Mouse (Mus musculus): ENCODE data around the gene Ldlrap1. TPM values are rescaled to one million over a fixed set of nuclear protein-coding genes. Genes with fewer than 3 reads are reported as not detected.

The Ldlrap1 gene
- 14.8 and 15.4 TPM in 2 replicates for polyA plus RNA-seq (2015; fragmentation: Nextera tagmentation; extraction: Ambion mirVana)

- Histone ChIP-seq H3K36me3 (replicated peaks; ENCODE audit: insufficient read depth, low read length) (no peaks in the 10 kb centered on the region), H3K4me1 (ENCODE audit: insufficient read depth) (peaks cover 54% of the 10 kb centered on the region)
- under 1% methylated on average over 76 of the region's 80 CpGs for WGBS (ENCODE audit: insufficient replicate concordance)
Observed at GRCm38 (mm10) chr4:134767426-134768225, at the start of gene Ldlrap1. Gene Ldlrap1 (minus strand): TSS chr4:134768024.

GRCm38 (mm10) chr4:134814229-134814571, 46.4 kb upstream of the Ldlrap1 start:
- peak; percentile 87 for ATAC-seq
- no peak for TF ChIP-seq EP300 (IDR thresholded peaks at IDR 0.05; ENCODE audit: low read depth)
- TF ChIP-seq CTCF (IDR thresholded peaks at IDR 0.05; ENCODE audit: low read depth), result no peak
- Histone ChIP-seq H3K4me1 (ENCODE audit: insufficient read depth) (0 out of 2 replicates have a peak, but pooled peaks cover 2% of the 10 kb centered on the region), H3K9me3 (ENCODE audit: low read length) (no peaks in the 10 kb centered on the region), H3K36me3 (replicated peaks; ENCODE audit: insufficient read depth, low read length) (peaks cover 34% of the 10 kb centered on the region), H3K4me2 (ENCODE audit: low read depth, low read length) (peak overlapping the region; percentile 4; the same call in 1 of the 2 replicates), H3K27me3 (ENCODE audit: insufficient read depth, low read length) (no peaks in the 10 kb centered on the region), H3K4me3 (ENCODE audit: low read depth, low read length) (no peak overlapping the region), H3K27ac (ENCODE audit: low read depth) (peak overlapping the region; percentile 50), H3K9ac (replicated peaks) (no peak overlapping the region)
- WGBS (ENCODE audit: insufficient replicate concordance), result 83% methylated on average over 4 of the region's 4 CpGs
- DNase-seq, result no peak

More at GRCm38 (mm10) chr4:134767426-134768225, at the start of gene Ldlrap1:
- Histone ChIP-seq H3K9ac (replicated peaks) (peak within 1 kb of the TSS; percentile 95), H3K4me2 (ENCODE audit: low read depth, low read length) (peak within 1 kb of the TSS; percentile 98), H3K27ac (ENCODE audit: low read depth) (peak within 1 kb of the TSS; percentile 81), H3K27me3 (ENCODE audit: insufficient read depth, low read length) (no peaks in the 10 kb centered on the region), H3K4me3 (ENCODE audit: low read depth, low read length) (peak within 1 kb of the TSS; percentile 84), H3K9me3 (ENCODE audit: low read length) (no peaks in the 10 kb centered on the region)
- DNase-seq, result peak; percentile 89
- ATAC-seq, result peak; percentile 89
- TF ChIP-seq CTCF (IDR thresholded peaks at IDR 0.05; ENCODE audit: low read depth), result no peak
- no peak for TF ChIP-seq EP300 (IDR thresholded peaks at IDR 0.05; ENCODE audit: low read depth)

GRCm38 (mm10) chr4:134813406-134814228, 45.8 kb upstream of the Ldlrap1 start:
- no peak for DNase-seq
- Histone ChIP-seq H3K9ac (replicated peaks) (no peak overlapping the region), H3K4me1 (ENCODE audit: insufficient read depth) (0 out of 2 replicates have a peak, but pooled peaks cover 2% of the 10 kb centered on the region), H3K27ac (ENCODE audit: low read depth) (peak overlapping the region; percentile 50), H3K9me3 (ENCODE audit: low read length) (no peaks in the 10 kb centered on the region), H3K36me3 (replicated peaks; ENCODE audit: insufficient read depth, low read length) (peaks cover 35% of the 10 kb centered on the region), H3K4me3 (ENCODE audit: low read depth, low read length) (no peak overlapping the region), H3K27me3 (ENCODE audit: insufficient read depth, low read length) (no peaks in the 10 kb centered on the region), H3K4me2 (ENCODE audit: low read depth, low read length) (peak overlapping the region; percentile 4; the same call in 1 of the 2 replicates)
- WGBS (ENCODE audit: insufficient replicate concordance), result 89% methylated on average over 17 of the region's 17 CpGs
- peak; percentile 87 for ATAC-seq
- TF ChIP-seq EP300 (IDR thresholded peaks at IDR 0.05; ENCODE audit: low read depth) (no peak), CTCF (IDR thresholded peaks at IDR 0.05; ENCODE audit: low read depth) (no peak)

GRCm38 (mm10) chr4:134804765-134805164, 36.9 kb upstream of the Ldlrap1 start:
- H3K36me3 ChIP-seq (replicated peaks; ENCODE audit: insufficient read depth, low read length), result peaks cover 71% of the 10 kb centered on the region
- H3K9me3 ChIP-seq (ENCODE audit: low read length), result no peaks in the 10 kb centered on the region
- H3K27ac ChIP-seq (ENCODE audit: low read depth), result peak overlapping the region; percentile 64
- H3K4me1 ChIP-seq (ENCODE audit: insufficient read depth), result peaks cover 3% of the 10 kb centered on the region; the same call in 1 of the 2 replicates
- no peak overlapping the region for H3K9ac ChIP-seq (replicated peaks)
- DNase-seq (peak; percentile 78), ATAC-seq (peak; percentile 81)
- no peaks in the 10 kb centered on the region for H3K27me3 ChIP-seq (ENCODE audit: insufficient read depth, low read length)
- TF ChIP-seq EP300 (IDR thresholded peaks at IDR 0.05; ENCODE audit: low read depth), result no peak
- TF ChIP-seq CTCF (IDR thresholded peaks at IDR 0.05; ENCODE audit: low read depth), result no peak
- no peak overlapping the region for H3K4me2 ChIP-seq (ENCODE audit: low read depth, low read length)
- 67% methylated on average over 5 of the region's 5 CpGs for WGBS (ENCODE audit: insufficient replicate concordance)
- H3K4me3 ChIP-seq (ENCODE audit: low read depth, low read length), result no peak overlapping the region

- no peak overlapping the region for H3K4me3 ChIP-seq (ENCODE audit: low read depth, low read length)
- DNase-seq (no peak), ATAC-seq (no peak)
- WGBS (ENCODE audit: insufficient replicate concordance), result 77% methylated on average over 3 of the region's 3 CpGs
- H3K9ac ChIP-seq (replicated peaks), result no peak overlapping the region
- H3K4me2 ChIP-seq (ENCODE audit: low read depth, low read length), result no peak overlapping the region
- TF ChIP-seq CTCF (IDR thresholded peaks at IDR 0.05; ENCODE audit: low read depth), result no peak
- TF ChIP-seq EP300 (IDR thresholded peaks at IDR 0.05; ENCODE audit: low read depth), result no peak
- no peaks in the 10 kb centered on the region for H3K9me3 ChIP-seq (ENCODE audit: low read length)
- H3K27ac ChIP-seq (ENCODE audit: low read depth), result no peak overlapping the region
- peaks cover 6% of the 10 kb centered on the region; the same call in 1 of the 2 replicates for H3K4me1 ChIP-seq (ENCODE audit: insufficient read depth)
- peaks cover 54% of the 10 kb centered on the region for H3K36me3 ChIP-seq (replicated peaks; ENCODE audit: insufficient read depth, low read length)
- no peaks in the 10 kb centered on the region for H3K27me3 ChIP-seq (ENCODE audit: insufficient read depth, low read length)
Observed at GRCm38 (mm10) chr4:134802765-134803164, 34.9 kb upstream of the Ldlrap1 start.

GRCm38 (mm10) chr4:134802155-134802554, 34.3 kb upstream of the Ldlrap1 start:
- Histone ChIP-seq H3K27ac (ENCODE audit: low read depth) (no peak overlapping the region), H3K4me2 (ENCODE audit: low read depth, low read length) (no peak overlapping the region), H3K4me3 (ENCODE audit: low read depth, low read length) (no peak overlapping the region), H3K36me3 (replicated peaks; ENCODE audit: insufficient read depth, low read length) (peaks cover 53% of the 10 kb centered on the region), H3K9ac (replicated peaks) (no peak overlapping the region), H3K9me3 (ENCODE audit: low read length) (no peaks in the 10 kb centered on the region), H3K4me1 (ENCODE audit: insufficient read depth) (peaks cover 7% of the 10 kb centered on the region), H3K27me3 (ENCODE audit: insufficient read depth, low read length) (no peaks in the 10 kb centered on the region)
- ATAC-seq, result no peak
- 93% methylated on average over 10 of the region's 10 CpGs for WGBS (ENCODE audit: insufficient replicate concordance)
- no peak for DNase-seq
- TF ChIP-seq EP300 (IDR thresholded peaks at IDR 0.05; ENCODE audit: low read depth) (no peak), CTCF (IDR thresholded peaks at IDR 0.05; ENCODE audit: low read depth) (no peak)

Data from liver, postnatal 0 days (tissue).